Mouse (Mus musculus) thymus, adult 18-20 months (tissue): ENCODE results near the gene Secisbp2.
"Not testable (repeated sequence)": the region's sequence is repeated elsewhere in the genome, so short reads cannot be mapped to it uniquely, and the experiment has no call there.

Experiments
- DNase-seq, 2 experiments: peaks; one replicate each; pipeline ENCODE4 v3.0.0; 2022; ENCODE audit warnings: mixed read lengths in 2 of 2

Gene Secisbp2

DNA sequence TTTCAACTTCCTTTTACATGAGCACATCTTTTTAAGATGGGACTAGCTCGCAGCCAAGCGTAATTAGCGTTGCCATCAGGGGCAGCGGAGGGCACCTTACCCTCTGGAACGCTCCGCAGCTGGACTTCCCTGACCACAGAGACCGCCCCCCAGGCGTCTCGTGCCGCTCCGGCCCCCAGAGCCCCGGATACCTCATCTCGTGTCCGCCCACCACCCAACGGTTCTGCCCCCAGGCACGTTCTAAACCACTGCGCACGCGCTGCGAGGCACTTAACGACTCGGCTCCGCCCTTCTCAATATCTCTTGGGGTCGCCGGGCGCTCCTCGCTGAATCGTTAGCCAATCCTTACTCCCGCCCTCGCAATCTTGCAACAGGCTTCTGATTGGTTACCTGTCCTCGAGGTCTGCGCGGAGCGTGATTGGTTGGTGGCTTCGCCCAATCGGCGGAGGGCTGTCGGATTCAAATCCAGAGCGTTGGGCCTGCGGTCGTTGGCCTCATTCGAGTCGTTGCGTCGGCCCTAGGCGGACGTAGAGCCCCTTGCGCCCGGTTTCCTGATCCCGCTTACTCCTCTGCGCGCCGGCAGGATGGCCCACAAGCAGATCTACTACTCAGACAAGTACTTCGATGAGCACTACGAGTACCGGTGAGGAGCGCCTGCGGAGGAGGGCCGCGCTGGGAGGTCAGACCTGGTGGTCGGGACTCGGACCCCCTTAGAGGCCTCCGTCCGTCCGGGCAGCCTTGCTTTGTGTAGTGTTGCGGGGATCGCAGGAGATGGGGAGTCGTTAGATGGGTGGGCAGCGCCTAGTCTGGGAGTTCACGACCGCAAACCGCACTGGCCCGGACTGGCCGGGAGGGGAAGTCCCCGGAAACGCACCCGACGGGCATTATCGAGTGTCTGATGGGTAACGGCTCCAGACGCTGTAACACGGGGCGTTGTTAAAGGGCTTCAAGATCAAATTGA, 6.4 kb upstream of the Secisbp2 start, which contains the start of gene Cks2:
Gene Cks2 (plus strand): TSS at position 404 of the 961 bp plus-strand sequence.
- DNase-seq = peak; percentile 97 to 98

DNA sequence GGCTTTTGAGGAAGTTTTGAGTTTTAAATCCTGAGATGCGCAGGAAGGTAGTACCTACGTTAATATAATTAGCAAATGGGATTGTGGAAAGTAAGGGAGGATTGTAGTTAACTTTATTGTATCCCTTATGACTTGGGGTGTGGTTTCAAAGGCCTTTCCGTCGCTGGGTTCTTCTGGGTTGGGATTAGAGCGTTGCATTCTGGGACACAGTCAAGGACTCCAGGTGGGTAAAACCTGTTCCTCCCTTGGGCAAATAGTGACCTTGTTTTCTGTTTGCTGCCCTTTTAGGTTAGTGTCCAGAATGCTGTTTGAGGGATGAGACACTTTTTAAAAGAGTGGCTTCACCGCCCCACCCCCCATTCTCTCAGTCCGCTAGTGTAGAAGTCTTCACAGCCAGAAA, 5.6 kb upstream of the Secisbp2 start:
- no peak for DNase-seq

DNA sequence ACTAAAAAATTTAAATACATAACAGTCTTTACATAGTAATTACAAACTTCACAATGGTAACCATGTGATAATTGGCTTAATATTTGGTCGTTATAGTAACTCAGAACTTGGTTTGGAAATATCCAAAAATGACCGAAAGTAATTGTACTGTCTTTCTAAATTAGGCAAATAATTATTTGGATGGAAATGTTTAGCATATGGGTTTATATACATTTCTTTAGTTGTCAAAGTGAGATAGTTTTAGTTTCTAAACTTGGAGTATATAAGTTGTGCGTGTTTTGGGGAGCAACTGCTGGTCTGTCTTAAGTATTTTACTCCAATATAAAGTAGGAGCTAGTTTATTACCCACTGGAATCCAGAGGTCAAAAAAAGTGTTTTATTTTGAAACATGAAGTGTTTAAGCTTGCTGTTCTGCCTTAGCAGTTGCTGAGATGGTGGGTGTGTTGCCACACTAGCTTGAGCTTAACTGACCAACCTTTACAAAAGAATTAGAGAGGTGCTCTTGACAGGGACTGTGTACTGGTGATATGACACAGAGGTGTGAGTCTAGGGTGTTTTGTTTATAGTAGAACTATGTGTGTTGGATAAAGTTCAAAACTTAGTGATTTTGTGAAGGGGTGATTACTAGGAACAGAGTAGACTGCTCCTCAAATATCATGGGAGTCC, 5.0 kb upstream of the Secisbp2 start:
- no peak for DNase-seq

DNA sequence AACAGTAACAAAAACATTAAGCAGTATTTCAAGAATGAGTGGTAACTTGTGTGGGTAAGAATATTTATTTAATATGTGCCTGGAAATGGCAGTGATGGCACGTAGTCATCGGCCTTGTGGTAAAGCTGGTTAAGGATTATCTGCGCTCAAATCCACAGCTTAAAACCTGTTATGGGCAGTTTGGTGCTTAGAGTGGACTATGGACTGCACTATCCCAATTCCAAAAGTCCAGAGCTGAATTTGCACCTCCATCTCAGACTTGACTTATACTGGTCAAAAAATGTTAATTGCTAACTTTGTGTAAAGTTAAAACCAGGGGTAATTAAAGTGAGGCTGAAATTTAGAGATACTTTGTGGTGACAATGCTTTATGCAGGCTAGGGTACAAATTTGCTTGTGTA, 3.7 kb upstream of the Secisbp2 start:
- DNase-seq = no peak

DNA sequence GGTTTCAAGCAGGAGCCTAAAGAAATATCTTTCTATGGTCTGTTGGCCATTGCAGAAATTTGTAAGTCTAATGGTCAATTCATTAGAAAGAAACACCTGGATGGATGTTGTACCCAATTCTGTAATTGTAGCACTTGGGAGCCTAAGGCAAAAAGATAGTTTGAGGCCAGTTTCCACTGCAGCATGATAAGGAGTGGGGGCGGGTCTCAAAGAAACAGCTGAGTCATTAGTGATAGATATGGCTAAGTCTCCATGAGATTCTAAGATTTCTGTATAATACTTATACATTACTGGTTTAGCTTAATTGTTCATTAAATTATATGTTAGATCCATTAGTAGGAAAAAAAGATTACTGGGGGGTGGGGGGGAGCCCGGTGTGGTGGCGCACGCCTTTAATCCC, 3.3 kb upstream of the Secisbp2 start:
- no peak for DNase-seq

DNA sequence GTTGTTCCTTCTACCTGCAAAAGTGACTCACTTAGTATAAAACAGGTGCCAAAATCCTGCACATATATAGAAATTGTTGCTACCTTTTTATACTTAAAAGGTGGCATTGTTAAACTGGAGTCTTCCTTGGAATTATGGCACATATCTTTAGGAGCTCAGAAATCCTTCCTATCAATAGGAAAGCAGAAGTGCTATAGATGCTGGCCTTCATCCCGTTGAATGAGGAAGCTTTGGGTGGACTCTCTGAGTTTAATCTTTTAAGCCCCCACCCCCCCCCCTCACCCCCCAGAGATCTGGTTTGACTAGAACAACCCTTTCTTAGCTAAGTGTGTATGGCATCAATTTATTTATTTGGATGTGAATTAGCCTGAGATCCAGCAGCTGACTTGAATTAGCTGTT, 1.8 kb upstream of the Secisbp2 start:
- DNase-seq = no peak

DNA sequence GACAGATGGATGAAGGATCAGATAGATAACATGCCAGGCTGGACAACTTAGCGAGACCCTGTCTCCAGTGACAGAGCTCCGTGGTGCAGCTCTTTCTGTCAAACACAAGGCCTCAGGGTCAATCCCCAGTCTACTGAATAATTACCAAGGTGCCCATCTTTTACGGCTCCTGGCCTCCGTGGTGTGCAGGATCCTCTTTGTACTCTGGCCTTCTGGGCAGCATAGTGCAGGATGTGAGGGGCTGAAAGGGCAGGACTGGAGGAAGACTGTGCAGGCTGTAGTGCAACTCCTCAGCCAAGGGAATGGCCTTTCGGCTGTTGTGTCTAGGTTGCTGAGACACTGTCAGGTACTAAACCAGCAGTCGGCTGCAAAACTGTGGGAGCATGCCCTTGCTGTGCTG, 1.7 kb downstream of the Secisbp2 start:
- DNase-seq = no peak

DNA sequence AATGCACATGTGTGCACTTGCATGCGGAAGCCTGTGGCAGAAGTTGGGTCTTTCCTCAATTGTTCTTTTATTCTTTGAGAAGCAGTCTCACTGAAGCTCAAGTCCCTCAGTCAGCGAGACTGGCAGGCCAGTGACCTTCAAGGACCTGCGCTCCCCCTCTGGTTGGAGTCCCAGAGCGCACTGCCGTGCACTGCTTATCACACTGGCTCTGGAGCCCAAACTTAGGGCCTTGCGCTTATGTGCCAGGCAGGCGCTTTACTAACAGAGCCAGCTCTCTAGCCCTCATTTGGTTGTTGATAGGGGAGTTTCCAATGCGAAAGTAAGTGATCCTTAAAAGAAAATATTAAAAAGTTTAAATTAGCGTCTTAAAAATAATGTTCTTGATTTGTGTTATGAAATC, 2.5 kb downstream of the Secisbp2 start:
- no peak for DNase-seq

DNA sequence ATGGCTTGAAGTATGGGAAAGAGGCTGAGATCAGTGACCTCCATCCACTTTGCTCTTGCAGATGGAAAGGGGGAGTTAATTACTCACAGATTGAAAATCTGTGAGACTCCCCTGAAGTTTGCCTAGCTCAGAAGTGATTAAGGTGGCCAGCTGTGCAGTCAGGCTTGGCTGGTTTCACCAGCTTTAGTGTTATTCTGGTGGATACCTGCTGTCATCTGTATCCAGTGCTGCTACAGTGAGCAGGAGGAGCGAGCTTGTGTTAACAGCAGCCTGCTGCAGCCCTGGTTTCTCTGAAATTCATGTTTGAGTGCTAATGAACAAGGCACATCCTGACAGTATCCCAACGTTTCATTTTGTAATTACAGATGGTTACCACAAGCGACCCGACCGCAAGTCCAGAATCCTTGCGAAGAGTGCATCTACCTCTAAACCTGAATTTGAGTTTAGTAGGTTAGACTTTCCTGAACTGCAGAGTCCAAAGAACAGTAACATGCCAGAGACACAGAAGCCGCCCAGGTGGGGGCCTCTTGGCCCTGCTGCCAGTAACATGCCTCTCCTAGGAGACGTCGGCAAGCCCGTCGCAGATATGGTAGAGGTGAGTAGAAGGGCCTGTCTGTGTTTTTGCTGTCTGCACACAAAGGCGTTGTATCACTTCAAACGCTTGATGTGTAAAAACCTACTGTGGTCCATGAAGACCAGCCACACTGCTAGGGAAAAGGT, 5.2 kb downstream of the Secisbp2 start:
- DNase-seq = no peak

DNA sequence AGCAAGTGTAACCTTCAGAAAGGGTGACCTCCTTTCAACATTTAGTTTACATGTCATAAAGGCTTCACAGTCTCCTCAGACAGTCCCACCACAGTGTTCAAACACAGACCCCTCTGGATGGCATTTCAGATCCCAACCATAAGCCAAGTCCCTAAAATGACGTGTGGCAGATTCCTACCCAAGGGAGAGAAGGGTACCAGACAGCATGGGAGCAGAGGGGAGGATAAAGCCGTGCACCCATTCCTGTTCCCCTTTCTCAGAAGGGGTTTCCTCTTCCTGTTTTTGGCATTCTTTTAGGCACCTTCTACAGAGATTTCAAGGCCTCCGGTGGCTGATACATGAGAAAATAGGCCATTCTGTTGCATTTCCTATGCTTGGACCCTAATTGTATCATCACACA, 6.6 kb downstream of the Secisbp2 start:
- no peak for DNase-seq

DNA sequence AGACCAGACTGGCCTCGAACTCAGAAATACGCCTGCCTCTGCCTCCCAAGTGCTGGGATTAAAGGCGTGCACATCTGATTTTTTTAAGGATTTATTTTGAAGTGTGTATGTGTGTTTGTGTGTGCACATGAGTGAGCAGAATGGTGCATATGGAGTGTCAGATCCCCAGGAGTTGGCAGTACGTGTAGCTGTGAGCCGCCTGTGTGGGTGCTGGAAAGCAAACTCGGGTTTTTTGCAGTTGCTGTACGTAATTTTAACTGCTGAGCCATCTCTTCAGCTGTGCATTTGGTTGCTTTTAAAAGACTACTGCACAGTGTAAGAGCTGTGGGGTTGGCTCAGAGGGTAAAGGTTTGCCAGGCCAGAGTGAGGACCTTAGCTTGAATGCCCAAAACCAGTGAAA, 8.1 kb downstream of the Secisbp2 start:
- no peak for DNase-seq

DNA sequence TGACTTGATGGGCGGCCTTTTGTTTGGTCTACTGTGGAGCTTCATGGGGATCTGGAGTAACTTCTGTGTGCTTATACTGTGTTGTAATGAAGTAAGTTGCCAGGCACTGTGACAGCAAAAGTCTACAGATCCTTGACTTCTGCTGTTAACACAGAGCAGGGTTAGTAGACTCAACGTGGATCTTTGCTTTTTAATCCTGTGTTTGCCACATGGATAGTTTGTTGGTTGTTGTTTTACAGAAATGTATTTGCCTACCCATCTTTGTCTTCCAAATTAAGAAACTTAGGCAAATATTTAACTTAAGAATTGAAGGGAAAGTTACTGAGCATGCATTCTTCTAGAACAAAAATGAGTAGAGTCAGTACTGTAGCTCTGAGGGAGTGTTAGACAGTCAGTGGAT, 12.1 kb downstream of the Secisbp2 start:
- no peak for DNase-seq

DNA sequence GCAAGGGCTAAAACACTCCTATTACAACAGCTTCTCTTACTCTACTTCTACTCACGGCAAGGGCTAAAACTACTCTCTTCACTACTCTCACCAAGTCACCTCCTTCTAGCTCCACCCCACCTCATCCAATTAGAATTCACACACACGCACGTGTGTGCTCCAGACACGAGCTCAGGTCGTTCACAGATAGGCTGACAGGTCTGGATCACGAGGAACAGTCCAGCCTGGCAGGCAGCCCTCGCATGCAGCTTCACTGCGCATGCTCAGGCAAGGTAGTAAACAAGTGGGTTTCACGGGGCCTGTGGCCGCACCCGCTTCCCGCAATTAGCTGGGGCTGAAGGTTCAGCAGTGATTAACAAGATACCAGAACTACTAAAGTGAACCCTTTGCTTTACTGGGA, 16.7 kb downstream of the Secisbp2 start:
- DNase-seq = not testable (repeated sequence)

DNA sequence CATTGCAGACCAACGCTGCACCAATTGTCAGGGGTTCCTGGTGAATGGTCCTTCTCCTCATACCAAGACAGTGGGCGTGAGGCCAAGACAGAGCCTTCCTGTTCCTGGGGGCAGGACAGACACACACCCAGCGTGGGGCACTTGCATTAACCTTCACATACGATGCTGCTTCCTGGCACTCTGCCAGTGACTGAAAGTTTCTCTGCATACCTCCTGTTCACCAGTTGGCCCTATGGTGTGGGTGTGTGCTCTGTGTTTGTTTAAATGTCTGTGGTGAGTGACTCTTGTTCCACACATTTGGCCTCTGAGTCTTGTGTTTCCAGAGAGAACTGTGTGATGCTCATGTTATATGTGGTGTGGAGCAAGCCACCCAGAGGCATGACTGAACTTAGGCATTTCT, 25.1 kb downstream of the Secisbp2 start:
- no peak for DNase-seq

DNA sequence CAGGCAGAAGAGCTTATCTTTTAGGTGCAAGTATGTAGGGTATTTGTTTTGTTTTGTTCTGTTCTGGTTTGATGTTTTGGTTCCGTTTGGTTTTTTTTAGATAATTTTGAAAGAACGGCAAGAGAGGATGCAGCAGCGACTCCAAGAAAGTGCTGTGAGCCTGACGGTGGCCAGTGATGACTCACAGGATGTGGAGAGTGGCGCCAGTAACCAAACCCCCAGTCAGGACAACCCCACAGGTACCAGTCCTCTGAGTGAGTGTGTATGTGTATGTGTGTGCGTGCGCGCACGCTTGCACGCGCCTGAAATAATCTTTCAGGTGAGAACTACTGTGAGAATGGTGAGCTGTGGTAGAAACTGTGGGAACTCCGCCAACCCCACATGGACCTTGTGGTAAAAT, 25.5 kb downstream of the Secisbp2 start:
- DNase-seq = no peak

DNA sequence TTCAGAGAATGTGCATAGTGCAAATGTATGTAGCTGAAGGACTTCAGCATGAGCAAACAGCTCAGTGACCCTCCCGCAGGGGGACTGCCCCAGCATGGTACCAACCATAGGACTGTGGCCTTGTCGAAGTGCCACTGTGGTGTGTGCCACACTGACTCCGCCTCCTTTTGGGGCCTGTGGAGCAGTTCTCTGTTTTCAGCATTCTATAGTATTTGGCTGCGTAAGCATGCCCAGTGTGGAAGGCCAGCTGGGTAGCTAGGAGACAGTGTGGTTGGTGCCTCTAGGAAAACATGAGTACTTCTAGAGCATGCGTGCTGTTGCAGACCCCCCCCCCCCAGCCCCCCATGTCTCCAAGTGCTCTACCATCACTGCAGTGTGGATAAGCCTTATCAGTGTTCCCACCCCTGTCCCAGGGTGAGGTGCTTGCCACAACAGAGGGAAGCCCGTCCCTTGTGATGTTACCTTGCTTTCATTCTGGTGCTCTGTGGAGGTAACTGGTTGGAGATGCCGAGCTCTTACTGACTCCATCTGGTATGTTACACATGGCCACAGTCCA, 26.2 kb downstream of the Secisbp2 start:
- DNase-seq = no peak

DNA sequence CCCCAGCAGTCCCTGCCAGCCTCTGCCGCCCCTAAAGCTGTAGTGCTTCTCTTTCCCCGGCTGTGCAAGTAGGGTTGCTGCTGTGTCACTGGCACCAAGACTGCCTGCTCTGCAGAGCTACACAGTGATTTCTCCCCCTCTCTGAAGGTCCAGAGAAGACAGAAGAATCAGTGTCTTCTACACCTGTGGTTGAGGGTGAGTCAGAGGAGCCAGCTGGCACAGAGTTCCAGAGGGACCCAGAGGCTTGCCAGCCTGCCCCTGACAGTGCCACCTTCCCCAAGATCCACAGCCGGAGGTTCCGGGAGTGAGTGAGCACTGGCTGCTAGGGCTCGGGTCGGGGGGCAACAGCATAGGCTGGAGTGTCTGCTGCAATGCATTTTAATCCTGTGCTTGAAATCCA, 27.2 kb downstream of the Secisbp2 start:
- no peak for DNase-seq

DNA sequence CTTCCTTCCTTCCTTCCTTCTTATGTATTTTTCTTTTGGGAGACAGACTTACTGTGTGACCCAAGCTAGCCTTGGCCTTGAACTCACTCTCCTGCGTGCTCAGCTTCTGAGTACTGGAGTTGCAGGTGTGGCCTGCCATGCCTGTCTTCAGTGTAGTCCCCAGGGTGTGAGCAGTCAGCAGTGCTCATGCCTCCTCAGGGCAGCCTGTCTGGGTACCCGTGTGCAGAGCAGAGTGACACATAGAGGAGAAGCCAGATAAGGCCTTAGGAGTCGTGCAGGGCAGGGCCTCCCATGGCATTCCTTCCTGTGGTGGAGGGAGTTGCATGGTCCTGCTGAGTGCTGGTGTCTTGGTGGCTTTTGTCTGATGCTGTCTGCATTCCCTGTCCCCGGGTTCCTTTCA, 27.8 kb downstream of the Secisbp2 start:
- DNase-seq = no peak

DNA sequence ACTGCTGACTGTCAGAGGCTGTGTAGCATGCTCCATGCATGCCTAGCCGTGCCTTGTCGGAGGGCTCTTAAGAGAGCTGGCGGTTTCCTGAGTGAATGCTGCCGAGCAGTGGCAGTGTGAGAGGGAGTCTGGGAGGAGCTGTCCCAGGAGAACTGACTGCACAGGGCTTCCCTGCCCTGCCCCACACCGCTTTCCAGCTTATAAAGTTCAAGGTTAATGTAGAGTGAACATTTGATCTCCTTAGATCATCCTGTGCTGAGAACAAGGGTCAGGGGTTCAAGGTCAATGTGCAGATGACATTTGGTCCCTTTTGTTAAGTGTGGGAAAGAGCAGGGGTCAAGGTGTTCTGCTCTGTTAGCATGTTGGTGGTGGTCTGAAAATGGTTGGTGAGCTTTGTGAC, 29.6 kb downstream of the Secisbp2 start:
- no peak for DNase-seq

DNA sequence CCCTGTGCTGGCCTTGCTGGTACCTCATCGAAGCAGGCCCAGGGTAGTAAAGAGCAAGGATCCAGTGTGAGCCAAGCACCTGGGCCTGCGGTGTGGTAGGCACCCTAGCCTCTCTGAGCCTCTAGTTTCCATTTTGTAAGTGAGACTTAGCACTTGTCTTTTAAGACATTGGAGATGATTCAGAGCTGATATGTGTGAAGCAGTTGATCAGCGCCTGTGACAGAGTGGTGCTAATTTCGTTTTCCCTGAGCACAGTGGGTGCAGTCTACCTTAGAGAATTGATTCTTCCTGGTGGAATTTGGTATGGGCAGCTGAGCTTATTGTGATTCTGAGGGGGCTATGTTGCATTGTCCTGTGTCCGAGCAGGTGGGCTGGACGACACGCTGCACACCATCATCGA, 30.1 kb downstream of the Secisbp2 start:
- DNase-seq = no peak

DNA sequence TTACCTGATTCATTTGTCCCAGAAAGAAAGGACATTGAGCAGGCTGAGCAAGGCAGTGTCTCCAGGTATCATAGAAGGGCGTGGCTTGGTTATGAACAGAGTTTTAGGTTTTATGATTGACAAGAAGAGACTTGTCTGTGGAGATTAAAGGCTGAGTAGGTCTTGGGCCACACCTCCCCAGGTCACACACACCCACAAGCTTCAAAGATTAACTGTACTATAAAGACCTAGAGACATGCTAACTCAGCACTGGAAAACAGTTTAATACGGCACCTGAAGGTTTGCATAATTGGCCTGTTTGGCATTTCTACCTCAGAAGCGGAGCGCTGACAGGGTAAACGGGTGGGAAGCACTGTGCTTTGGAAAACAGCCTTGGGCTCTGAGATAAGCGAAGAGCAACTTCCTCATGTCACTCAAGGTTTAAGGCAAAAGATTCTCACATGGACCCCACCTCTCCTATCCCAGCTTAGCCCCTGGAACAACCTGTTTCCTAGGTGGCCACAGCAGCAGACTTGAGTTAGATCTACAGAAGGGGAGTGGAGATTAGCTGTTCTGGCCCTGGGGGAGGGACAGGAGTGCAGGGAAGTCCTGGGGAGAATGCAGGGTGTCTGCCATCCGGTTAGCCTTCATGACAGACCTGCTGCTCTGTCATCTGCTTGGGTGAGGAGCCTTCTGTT, 33.9 kb downstream of the Secisbp2 start:
- DNase-seq = no peak

DNA sequence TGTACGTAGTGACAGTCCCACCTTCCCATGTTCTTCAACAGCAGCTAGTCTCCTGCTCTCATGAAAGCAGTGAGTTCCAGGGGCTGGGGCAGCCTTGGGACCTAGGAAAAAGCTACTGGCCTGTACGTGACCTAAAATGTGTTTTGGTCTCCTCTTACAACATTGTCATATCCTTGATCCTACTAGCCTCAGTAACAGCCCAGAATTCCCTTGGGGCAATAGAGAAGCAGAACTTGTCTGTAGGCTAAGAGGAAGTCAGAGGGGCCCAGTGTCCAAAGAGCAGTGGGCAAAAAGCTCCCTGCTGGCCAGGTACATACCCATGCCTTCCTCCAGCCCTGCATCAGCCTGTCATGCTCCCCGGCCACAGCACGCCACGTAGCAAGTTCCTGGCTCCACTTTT, 35.5 kb downstream of the Secisbp2 start:
- no peak for DNase-seq

DNA sequence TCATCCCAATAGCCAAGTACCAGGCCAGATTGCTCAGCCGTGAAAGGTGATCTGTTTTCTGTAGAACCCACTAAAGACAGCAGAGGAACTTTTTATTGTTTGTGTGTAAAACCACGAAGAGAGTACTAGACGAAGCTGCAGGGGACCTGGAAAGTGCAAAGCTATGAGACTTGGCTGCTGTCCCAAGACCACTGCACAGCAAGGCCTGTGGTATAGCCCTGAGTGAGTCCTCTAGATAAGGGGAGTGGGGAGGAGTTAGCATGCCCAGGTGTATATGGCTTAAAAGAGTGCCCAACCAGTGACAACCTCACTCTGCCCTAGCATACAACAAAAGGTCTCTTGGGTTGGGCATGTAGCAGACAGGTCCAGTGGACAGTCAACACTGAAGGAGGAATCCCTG, 37.2 kb downstream of the Secisbp2 start:
- DNase-seq = no peak
